Mouse (Mus musculus) ES-E14 (cell line): Measurements from ENCODE around the gene Adamts1.

ENCODE experiments used
- CHD2 ChIP-seq: IDR thresholded peaks from 2 replicates; pipeline ENCODE4 v1.6.1; 2014; ENCODE audit warnings: mild to moderate bottlenecking, low read depth, low read length, inconsistent platforms
- HCFC1 ChIP-seq: IDR thresholded peaks from 2 replicates; pipeline ENCODE4 v1.6.1; 2012; ENCODE audit warnings: low read length, inconsistent platforms, borderline replicate concordance; ENCODE audit not compliant: insufficient read depth
- MAFK ChIP-seq: IDR thresholded peaks from 2 replicates; pipeline ENCODE4 v1.6.1; 2014; ENCODE audit warnings: mild to moderate bottlenecking, low read depth, low read length, inconsistent platforms; ENCODE audit not compliant: insufficient read depth
- ZC3H11A ChIP-seq: IDR thresholded peaks from 2 replicates; pipeline ENCODE4 v1.6.1; 2012; ENCODE audit warnings: low read depth, mild to moderate bottlenecking, inconsistent platforms, low read length, borderline replicate concordance
- ZNF384 ChIP-seq: IDR thresholded peaks from 2 replicates; pipeline ENCODE4 v1.6.1; 2012; ENCODE audit warnings: low read depth, low read length, inconsistent platforms

DNA sequence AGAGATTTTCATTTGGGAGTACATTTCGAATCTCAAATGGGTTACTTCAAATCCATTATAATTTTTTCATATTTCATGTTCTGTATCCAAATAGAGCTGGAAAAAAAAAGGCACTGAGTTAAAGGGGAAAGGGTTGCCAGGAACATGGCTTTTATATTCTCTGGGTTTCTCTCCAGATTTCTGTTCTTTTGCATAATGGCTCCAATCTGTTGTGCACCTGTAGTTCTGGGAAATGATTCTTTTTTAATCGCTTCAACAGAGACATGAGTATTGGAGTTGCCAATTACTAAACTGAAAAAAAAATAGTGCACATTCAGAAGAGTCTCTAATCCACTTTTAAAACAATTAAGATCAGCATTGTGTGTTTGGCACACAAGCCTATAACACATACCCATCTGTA, 2.7 kb upstream of the Adamts1 start:
- TF ChIP-seq MAFK (no peak), HCFC1 (no peak), ZC3H11A (no peak), CHD2 (no peak), ZNF384 (no peak)
